Mouse (Mus musculus) midbrain, embryonic 10.5 days (tissue): ENCODE measurements around the gene Ptprg. TPM values are rescaled to one million over a fixed set of nuclear protein-coding genes. Genes with fewer than 3 reads are reported as not detected.
A peak's percentile ranks its signal among the peaks of the same experiment; 100 is the strongest.

Source experiments
- DNase-seq: peaks from one replicate; pipeline ENCODE4 v3.0.0-alpha.2; 2017; ENCODE audit warnings: low spot score
- H3K27ac ChIP-seq: fragments of 300-500 bp; sonication (generic); replicated peaks from 2 replicates; pipeline ENCODE4 v1.5.1; 2016; ENCODE audit warnings: mild to moderate bottlenecking
- H3K27me3 ChIP-seq: fragments of 300-500 bp; sonication (generic); 2 replicates; pipeline ENCODE4 v1.6.1; 2016; ENCODE audit warnings: low read depth, mild to moderate bottlenecking; ENCODE audit not compliant: poor library complexity, severe bottlenecking
- H3K36me3 ChIP-seq: fragments of 300-500 bp; sonication (generic); 2 replicates; pipeline ENCODE4 v1.6.1; 2016; ENCODE audit warnings: mild to moderate bottlenecking, moderate library complexity
- H3K4me1 ChIP-seq: fragments of 300-500 bp; sonication (generic); 2 replicates; pipeline ENCODE4 v1.6.1; 2016
- H3K4me3 ChIP-seq: fragments of 300-500 bp; sonication (generic); 2 replicates; pipeline ENCODE4 v1.5.1; 2016; ENCODE audit warnings: mild to moderate bottlenecking, moderate library complexity
- H3K9me3 ChIP-seq: fragments of 300-500 bp; sonication (generic); replicated peaks from 2 replicates; pipeline ENCODE4 v1.6.1; 2016; ENCODE audit warnings: mild to moderate bottlenecking
- WGBS: fragments of 180-500 bp; shearing (Covaris S2); methylation state at CpG from one replicate; pipeline ENCODE4 v1.1.7; 2016; 5-methylcytosine and 5-hydroxymethylcytosine counted together
- polyA plus RNA-seq: library from polyadenylated mRNA; unstranded; fragments of >200 nt; fragmentation: Nextera tagmentation; extraction: Ambion mirVana; gene quantifications from 2 replicates; pipeline ENCODE4 v1.2.1, GENCODE M21; 2016

Gene Ptprg
- polyA plus RNA-seq, 1 experiment from 2014 or later = 34.8 TPM

DNA sequence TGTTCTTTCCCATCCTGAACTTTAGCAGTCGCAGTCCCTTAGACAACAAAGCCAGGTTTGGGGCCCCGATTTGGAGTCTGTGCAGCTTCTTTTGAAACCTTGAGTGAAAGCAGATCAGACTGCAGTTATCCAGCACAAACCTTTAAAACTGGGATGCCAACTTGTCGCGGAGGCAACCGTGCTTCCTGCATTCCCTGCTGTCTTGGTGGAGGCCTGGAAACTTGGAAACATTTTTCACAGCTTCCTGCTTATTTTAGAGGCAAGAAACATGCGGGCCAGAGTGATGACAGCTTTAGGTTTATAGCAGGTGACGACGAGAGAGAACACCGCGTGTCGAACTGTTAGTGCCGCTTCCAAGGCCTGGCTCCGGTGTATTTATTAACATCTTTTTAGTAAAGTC is 342.2 kb downstream of the Ptprg start:
- no peaks in the 10 kb centered on the region for H3K36me3 ChIP-seq
- H3K4me3 ChIP-seq = no peak overlapping the region
- H3K27me3 ChIP-seq = no peaks in the 10 kb centered on the region
- no peak for DNase-seq
- H3K4me1 ChIP-seq = peaks cover 14% of the 10 kb centered on the region
- no peaks in the 10 kb centered on the region for H3K9me3 ChIP-seq
- 87% methylated on average over 13 of the region's 13 CpGs for WGBS
- no peak overlapping the region for H3K27ac ChIP-seq

DNA sequence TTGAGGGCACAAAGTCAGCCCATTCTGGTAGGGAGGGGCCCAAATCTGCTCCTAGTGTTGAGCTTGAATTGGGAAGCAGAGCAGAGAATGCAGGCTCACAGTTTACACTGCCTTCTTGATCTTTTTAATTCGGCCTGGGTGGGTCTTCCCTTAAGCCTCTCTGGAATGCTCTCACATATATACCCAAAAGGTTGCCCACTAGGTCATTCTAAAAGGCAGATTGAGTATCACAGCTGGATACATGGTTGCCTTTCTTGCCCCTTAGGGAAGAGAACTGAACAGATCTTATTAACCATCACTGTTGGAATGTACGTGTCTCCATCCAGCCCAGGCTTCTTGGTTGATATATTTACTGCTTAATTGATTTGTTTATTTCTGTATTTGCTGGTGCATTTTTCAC is 349.5 kb downstream of the Ptprg start:
- no peak overlapping the region for H3K27ac ChIP-seq
- peaks cover 26% of the 10 kb centered on the region for H3K4me1 ChIP-seq
- H3K9me3 ChIP-seq = no peaks in the 10 kb centered on the region
- 24% methylated on average over 2 of the region's 2 CpGs for WGBS
- H3K4me3 ChIP-seq = no peak overlapping the region
- no peak for DNase-seq
- H3K27me3 ChIP-seq = no peaks in the 10 kb centered on the region
- no peaks in the 10 kb centered on the region for H3K36me3 ChIP-seq

DNA sequence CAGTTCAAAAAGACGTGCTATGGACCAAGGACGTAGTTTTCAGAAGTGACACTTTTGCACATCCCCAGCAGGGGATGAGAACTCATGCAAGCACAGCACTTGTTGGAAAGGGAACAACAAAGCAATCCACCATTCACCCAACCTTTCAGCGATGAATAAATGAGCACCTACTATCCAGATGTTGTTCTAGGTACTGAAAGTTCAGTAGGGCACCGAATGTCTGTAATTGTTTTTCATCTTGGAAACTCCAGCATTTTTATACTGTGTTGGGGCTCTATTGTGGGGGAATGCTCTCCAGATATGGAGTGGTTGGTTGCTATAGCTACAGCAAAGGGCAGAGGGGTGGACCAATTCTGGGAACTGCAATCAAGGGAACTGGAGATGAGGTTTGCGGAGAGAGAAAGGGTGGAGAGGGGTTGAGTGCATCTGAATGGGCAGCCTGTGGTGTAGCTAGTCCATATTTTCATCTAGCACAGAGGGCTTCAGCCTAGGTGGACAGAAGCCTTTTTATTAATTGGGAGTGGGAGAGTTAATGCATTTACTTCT is 352.9 kb downstream of the Ptprg start:
- Histone ChIP-seq H3K36me3 (no peaks in the 10 kb centered on the region), H3K4me3 (no peak overlapping the region), H3K27me3 (no peaks in the 10 kb centered on the region), H3K9me3 (no peaks in the 10 kb centered on the region), H3K27ac (no peak overlapping the region), H3K4me1 (peaks cover 29% of the 10 kb centered on the region)
- 63% methylated on average over 5 of the region's 5 CpGs for WGBS
- no peak for DNase-seq

DNA sequence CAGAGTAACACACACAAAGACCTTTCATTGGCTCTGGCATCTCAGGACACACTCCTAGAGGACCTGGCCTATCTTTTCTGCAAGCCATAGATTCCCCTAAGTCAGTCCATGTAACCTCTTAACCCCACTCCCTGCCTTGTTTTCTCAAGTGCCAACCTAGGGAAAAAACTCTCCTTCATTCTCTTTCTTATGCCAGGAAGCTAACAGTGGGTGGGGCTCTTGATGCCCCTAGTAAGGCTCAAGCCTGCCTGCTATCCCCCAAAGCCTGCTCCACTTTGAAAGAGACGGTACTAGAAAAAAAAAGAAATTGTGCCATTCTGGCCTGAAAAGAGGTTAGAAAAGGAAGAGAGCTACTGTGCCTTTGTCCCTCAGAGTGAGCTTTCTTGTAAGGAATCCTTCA is 358.9 kb downstream of the Ptprg start:
- H3K27me3 ChIP-seq = no peaks in the 10 kb centered on the region
- WGBS = 80% methylated on average over 1 of the region's 1 CpGs
- no peak for DNase-seq

DNA sequence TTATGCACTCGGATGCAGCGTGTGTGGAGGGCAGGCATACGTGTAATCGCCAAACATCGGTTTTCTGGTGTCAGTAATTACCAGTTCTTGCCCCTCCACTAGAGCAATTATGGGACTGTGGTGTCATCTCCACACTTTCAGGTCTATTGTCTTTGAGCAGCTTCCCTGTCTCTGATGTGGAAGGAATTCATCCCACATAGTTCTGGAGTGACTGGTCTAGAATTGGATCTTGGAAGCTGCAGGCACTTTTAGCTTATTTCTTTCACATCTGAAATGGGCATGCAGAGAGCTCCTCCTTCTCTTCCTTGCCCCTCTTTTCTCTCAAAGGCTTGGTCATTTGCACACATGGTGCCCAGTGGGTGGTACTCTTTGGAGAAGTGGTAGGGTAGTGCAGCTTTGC is 363.9 kb downstream of the Ptprg start:
- H3K9me3 ChIP-seq = no peaks in the 10 kb centered on the region
- H3K36me3 ChIP-seq = no peaks in the 10 kb centered on the region
- H3K27me3 ChIP-seq = no peaks in the 10 kb centered on the region
- 95% methylated on average over 5 of the region's 5 CpGs for WGBS
- no peak for DNase-seq
- no peaks in the 10 kb centered on the region for H3K4me1 ChIP-seq
- no peak overlapping the region for H3K4me3 ChIP-seq
- H3K27ac ChIP-seq = no peak overlapping the region

More for the DNA sequence above, 358.9 kb downstream of the Ptprg start:
- H3K4me1 ChIP-seq = peaks cover 5% of the 10 kb centered on the region; the same call in 1 of the 2 replicates
- no peaks in the 10 kb centered on the region for H3K36me3 ChIP-seq
- H3K9me3 ChIP-seq = no peaks in the 10 kb centered on the region
- no peak overlapping the region for H3K27ac ChIP-seq
- H3K4me3 ChIP-seq = no peak overlapping the region

DNA sequence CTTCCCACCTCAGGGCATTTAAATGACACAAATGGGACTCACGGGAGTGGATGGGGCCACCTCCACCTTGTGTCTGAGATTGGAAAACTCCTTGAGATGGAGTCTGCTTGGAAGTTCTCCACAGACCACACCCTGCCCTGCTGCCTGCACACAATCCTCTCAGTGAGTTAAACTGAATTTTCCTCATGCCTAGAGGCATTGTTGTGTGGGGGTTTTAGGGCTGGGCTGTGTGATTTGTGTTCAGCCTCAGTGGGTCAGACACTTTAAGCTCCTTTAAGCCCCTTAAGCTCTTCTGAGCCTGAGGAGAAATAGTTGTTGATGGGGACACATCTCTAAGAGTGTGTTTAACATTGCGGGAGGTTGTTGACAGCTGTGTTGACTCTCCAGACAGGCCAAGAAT is 375.2 kb downstream of the Ptprg start:
- 29% methylated on average over 2 of the region's 2 CpGs for WGBS
- Histone ChIP-seq H3K36me3 (no peaks in the 10 kb centered on the region), H3K4me3 (no peak overlapping the region), H3K27me3 (peaks cover 51% of the 10 kb centered on the region), H3K4me1 (peaks cover 16% of the 10 kb centered on the region; the same call in 1 of the 2 replicates), H3K27ac (no peak overlapping the region), H3K9me3 (no peaks in the 10 kb centered on the region; the same call in 1 of the 2 replicates)
- peak; percentile 25 for DNase-seq

DNA sequence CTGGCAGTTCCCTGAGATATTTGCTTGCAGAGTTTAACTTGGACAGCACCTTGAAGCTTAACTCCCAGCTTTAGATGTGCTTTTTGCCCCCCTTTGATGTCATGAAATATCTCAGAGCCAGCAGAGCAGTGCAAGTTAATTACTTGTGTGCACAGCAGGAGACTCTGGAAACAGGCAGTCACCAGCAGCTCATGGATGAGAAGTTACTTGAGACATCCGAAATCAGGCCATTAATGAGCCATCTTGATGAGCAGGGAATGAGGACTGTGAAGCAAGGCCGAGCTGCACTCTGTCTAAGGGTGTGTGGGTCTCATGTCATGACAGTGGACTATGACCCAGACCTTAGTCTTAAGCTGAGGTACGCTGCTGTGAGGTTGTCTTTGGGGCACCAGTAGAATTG is 379.2 kb downstream of the Ptprg start:
- no peak overlapping the region for H3K4me3 ChIP-seq
- H3K36me3 ChIP-seq = no peaks in the 10 kb centered on the region
- DNase-seq = no peak
- WGBS = 48% methylated on average over 3 of the region's 3 CpGs
- peaks cover 16% of the 10 kb centered on the region; the same call in 1 of the 2 replicates for H3K4me1 ChIP-seq
- peaks cover 35% of the 10 kb centered on the region for H3K27me3 ChIP-seq
- H3K27ac ChIP-seq = no peak overlapping the region
- no peaks in the 10 kb centered on the region for H3K9me3 ChIP-seq

DNA sequence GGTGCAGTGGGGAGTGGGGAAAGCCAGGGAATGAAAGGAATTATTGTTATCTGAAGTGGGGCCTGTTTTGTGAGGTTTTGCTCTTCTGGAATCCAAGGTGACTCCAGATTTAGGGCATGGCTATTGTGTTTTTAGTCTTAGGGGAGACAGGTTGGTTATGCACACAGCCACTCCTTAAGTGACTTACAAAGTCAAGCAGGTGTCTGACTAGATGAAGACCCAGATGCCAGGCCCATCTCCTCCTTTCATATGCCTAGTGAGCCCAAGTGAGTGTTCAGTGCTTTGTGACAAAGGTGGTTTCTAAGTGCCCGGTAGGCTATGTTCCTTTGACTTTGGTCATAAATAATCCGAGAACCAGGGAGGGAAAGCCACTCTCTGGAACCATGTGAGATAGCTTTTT is 381.2 kb downstream of the Ptprg start:
- H3K4me1 ChIP-seq = peaks cover 8% of the 10 kb centered on the region; the same call in 1 of the 2 replicates
- H3K36me3 ChIP-seq = no peaks in the 10 kb centered on the region
- WGBS = 88% methylated on average over 2 of the region's 2 CpGs
- H3K9me3 ChIP-seq = no peaks in the 10 kb centered on the region
- DNase-seq = no peak
- H3K27ac ChIP-seq = no peak overlapping the region
- peaks cover 34% of the 10 kb centered on the region for H3K27me3 ChIP-seq
- no peak overlapping the region for H3K4me3 ChIP-seq

DNA sequence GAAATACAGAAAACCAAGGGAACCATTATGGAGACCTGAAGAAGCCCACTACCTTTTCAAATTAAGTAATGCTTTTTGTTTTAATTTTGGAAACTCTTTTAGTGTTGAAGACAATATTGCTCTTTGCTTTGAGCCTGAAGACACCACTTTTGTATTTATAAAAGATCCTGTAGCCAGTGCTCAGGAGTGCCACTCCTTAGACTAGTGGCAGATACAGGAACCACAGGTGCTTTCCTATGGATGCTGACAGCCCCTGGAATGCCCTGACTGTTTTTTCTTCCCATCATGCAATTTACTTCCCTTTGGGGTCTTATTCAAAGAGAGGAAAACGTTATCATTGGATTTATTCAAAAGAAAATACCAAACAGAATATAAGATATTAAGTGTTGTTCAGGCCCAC is 381.9 kb downstream of the Ptprg start:
- peaks cover 27% of the 10 kb centered on the region for H3K27me3 ChIP-seq
- WGBS = 51% methylated on average over 1 of the region's 1 CpGs
- DNase-seq = no peak

DNA sequence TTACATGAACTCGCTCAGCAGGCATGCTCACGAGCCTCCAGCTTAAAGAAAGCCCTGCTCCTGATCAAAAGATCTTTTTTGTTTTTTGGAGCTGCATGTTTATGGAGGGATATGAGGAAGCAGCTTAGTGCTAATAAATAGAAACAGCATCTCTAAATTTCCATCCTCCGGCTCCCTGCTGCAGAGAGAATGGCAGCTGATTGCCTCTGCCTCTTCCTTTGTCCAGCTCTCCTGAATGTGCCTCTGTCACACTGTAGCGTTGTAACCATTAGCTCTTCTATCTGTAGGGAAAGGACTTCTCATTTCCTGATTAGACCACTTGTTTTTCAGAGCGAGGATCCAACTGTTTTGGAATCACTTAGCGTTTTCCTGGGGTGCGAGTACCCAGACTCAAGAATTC is 382.4 kb downstream of the Ptprg start:
- no peak overlapping the region for H3K4me3 ChIP-seq
- H3K27ac ChIP-seq = no peak overlapping the region
- no peaks in the 10 kb centered on the region for H3K9me3 ChIP-seq
- 87% methylated on average over 7 of the region's 7 CpGs for WGBS
- no peaks in the 10 kb centered on the region for H3K36me3 ChIP-seq
- peaks cover 23% of the 10 kb centered on the region for H3K27me3 ChIP-seq
- DNase-seq = no peak
- peaks cover 8% of the 10 kb centered on the region; the same call in 1 of the 2 replicates for H3K4me1 ChIP-seq

More for the DNA sequence above, 381.9 kb downstream of the Ptprg start:
- Histone ChIP-seq H3K36me3 (no peaks in the 10 kb centered on the region), H3K4me1 (peaks cover 8% of the 10 kb centered on the region; the same call in 1 of the 2 replicates), H3K27ac (no peak overlapping the region), H3K9me3 (no peaks in the 10 kb centered on the region), H3K4me3 (no peak overlapping the region)

DNA sequence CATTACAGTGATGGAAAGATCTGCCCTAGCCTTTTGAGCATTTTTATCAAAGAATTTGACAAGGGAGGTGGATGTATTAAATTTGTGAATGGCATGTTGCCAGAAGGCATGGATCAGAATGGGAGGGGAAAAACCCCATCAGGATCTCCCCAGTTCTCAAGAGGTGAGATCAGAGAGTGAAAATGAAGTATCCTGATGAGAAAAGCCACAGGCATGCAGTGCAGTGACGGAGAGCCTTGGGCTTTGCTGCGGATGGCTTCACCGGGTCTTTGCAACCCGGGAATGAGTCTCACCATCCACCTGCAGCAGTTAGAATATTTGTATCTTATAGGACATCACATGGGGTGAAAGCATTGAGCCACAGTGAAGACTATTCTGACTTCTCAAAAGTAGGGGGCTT is 385.6 kb downstream of the Ptprg start:
- Histone ChIP-seq H3K9me3 (no peaks in the 10 kb centered on the region), H3K27me3 (no peaks in the 10 kb centered on the region)

DNA sequence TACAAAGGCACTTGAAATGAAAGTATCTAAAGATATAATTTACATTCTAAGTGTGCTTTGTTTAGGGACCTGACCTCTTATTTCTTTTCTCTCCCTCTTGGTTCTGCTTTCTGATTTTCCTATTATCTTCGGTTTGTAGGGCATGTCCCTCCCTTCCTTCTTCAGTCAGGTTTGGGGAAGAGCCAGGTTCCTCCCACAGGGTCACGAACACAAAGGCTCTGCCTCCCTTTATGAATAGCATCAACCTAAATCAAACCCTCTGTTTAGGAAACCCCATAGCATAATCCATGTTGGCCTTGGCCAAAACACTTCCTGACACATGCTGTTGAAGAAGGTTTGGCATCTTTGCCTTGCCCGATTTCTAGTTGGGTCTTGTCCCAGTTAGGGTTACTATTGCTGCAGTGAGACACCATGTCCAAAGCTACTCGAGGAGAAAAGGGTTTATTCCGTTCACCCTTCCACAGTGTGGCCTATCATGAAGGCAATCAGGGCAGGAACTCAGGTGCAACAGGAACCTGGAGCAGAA is 388.7 kb downstream of the Ptprg start:
- Histone ChIP-seq H3K9me3 (no peaks in the 10 kb centered on the region), H3K27ac (no peak overlapping the region), H3K27me3 (no peaks in the 10 kb centered on the region), H3K36me3 (no peaks in the 10 kb centered on the region), H3K4me3 (no peak overlapping the region), H3K4me1 (no peaks in the 10 kb centered on the region)
- DNase-seq = no peak
- WGBS = 80% methylated on average over 5 of the region's 5 CpGs

More for the DNA sequence above, 385.6 kb downstream of the Ptprg start:
- Histone ChIP-seq H3K36me3 (no peaks in the 10 kb centered on the region), H3K4me3 (no peak overlapping the region), H3K27ac (no peak overlapping the region), H3K4me1 (no peaks in the 10 kb centered on the region)
- DNase-seq = no peak
- WGBS = 82% methylated on average over 4 of the region's 4 CpGs

DNA sequence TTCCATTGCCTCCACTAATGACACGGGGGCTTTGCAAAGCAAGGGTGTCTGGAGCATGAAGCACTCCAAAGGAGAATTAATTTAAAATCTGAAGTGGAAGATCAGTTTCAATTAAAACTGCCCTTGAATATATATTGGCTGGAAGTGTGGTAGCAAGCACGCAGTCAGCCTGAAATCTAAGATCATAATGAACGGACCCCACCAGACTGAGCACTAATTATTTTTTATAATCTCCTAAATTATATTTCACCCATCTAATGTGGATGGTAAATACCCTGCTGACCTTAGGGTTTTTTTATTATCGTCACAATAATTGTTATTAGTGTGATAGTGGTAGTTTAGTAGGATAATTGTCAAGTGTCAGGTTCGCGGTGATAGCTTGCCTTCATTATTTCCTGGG is 397.0 kb downstream of the Ptprg start:
- no peaks in the 10 kb centered on the region for H3K4me1 ChIP-seq
- H3K36me3 ChIP-seq = peaks cover 3% of the 10 kb centered on the region; the same call in 1 of the 2 replicates
- WGBS = 94% methylated on average over 6 of the region's 6 CpGs
- no peak overlapping the region for H3K4me3 ChIP-seq
- no peaks in the 10 kb centered on the region for H3K9me3 ChIP-seq
- H3K27me3 ChIP-seq = no peaks in the 10 kb centered on the region
- H3K27ac ChIP-seq = no peak overlapping the region
- no peak for DNase-seq
